Mouse (Mus musculus) megakaryocyte, embryonic 14.5 days (primary cell): ENCODE measurements around the gene Ikzf4. TPM values are rescaled to one million over a fixed set of nuclear protein-coding genes. Genes with fewer than 3 reads are reported as not detected.
A peak's percentile ranks its signal among the peaks of the same experiment; 100 is the strongest.
"Not testable (repeated sequence)": the region's sequence is repeated elsewhere in the genome, so short reads cannot be mapped to it uniquely, and the experiment has no call there.

ENCODE experiments used
- H3K27me3 ChIP-seq: replicated peaks from 2 replicates; pipeline ENCODE3; 2012; ENCODE audit warnings: inconsistent platforms
- H3K36me3 ChIP-seq: replicated peaks from 2 replicates; pipeline ENCODE3; 2012; ENCODE audit warnings: low read length, inconsistent platforms, mixed read lengths
- H3K4me1 ChIP-seq: 2 replicates; pipeline ENCODE4 v1.6.1; 2012; ENCODE audit warnings: inconsistent platforms
- H3K4me3 ChIP-seq: replicated peaks from 2 replicates; pipeline ENCODE3; 2012; ENCODE audit warnings: moderate library complexity, mild to moderate bottlenecking, inconsistent platforms
- H3K9me3 ChIP-seq: 2 replicates; pipeline ENCODE4 v1.6.1; 2012; ENCODE audit warnings: inconsistent platforms
- FLI1 ChIP-seq: IDR thresholded peaks from 2 replicates; pipeline ENCODE4 v1.6.1; 2012; ENCODE audit warnings: low read length, inconsistent platforms, mixed read lengths
- GATA1 ChIP-seq: IDR thresholded peaks from 3 replicates; pipeline ENCODE4 v1.6.1; 2012; ENCODE audit warnings: mixed read lengths, low read length, inconsistent platforms, borderline replicate concordance
- polyA plus RNA-seq: library from polyadenylated mRNA; stranded (reverse); fragments of >175 nt; gene quantifications from 2 replicates; pipeline ENCODE4 v1.2.3, GENCODE M21; 2012; ENCODE audit warnings: low replicate concordance; ENCODE audit not compliant: insufficient read depth

Ikzf4 gene
- polyA plus RNA-seq, 1 experiment = 0.37 TPM

DNA sequence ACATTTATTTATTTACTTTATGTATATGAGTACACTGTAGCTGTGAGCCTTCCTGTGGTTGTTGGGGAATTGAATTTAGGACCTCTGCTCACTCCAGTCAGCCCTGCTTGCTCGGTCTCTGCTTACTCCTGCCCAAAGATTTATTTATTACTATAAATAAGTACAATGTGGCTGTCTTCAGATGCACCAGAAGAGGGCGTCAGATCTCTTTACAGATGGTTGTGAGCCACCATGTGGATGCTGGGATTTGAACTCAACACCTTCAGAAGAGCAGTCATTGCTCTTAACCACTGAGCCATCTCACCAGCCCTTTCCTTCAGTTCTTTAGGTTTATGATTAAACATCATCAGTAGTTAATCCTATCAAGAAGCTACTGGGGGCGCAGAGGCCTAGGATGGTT, 30.9 kb downstream of the Ikzf4 start:
- H3K36me3 ChIP-seq = no peaks in the 10 kb centered on the region
- H3K9me3 ChIP-seq = no peaks in the 10 kb centered on the region
- TF ChIP-seq GATA1 (no peak), FLI1 (no peak)
- H3K4me1 ChIP-seq = peaks cover 38% of the 10 kb centered on the region
- no peak overlapping the region for H3K4me3 ChIP-seq
- H3K27me3 ChIP-seq = peaks cover 2% of the 10 kb centered on the region

DNA sequence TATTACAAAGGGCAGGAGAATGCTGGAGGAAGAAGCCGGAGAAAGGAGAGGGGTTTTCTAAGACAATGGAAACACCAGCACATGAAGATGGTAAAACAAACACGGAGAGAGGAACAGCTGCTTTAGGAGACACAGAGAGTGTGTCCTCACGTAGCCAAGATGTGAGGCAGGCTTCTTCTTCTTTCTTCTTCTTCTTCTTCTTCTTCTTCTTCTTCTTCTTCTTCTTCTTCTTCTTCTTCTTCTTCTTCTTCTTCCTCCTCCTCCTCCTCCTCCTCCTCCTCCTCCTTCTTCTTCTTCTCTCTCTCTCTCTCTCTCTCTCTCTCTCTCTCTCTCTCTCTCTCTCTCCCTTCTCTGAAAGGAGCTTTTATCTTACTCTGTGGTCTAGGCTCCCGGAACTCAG, 32.0 kb downstream of the Ikzf4 start:
- H3K36me3 ChIP-seq, H3K27me3 ChIP-seq, H3K9me3 ChIP-seq, H3K4me3 ChIP-seq: not testable (repeated sequence)
- H3K4me1 ChIP-seq = peaks cover 34% of the 10 kb centered on the region

DNA sequence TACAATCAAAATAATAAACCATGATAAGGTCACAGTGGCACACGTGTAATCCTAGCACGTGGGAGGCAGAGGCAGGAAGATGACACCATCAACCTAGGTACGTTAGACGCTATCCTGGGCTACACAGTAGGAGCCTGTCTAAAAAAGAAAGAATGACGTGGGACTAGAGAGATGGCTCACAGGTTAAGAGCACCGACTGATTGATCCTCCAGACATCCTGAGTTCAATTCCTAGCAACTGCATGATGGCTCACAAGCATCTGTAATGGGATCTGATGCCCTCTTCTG, 32.7 kb downstream of the Ikzf4 start:
- H3K4me1 ChIP-seq = peaks cover 34% of the 10 kb centered on the region
- H3K4me3 ChIP-seq = peak overlapping the region; percentile 78
- TF ChIP-seq FLI1 = no peak
- no peak for TF ChIP-seq GATA1
- peaks cover 2% of the 10 kb centered on the region for H3K27me3 ChIP-seq
- H3K9me3 ChIP-seq = no peaks in the 10 kb centered on the region
- no peaks in the 10 kb centered on the region for H3K36me3 ChIP-seq

DNA sequence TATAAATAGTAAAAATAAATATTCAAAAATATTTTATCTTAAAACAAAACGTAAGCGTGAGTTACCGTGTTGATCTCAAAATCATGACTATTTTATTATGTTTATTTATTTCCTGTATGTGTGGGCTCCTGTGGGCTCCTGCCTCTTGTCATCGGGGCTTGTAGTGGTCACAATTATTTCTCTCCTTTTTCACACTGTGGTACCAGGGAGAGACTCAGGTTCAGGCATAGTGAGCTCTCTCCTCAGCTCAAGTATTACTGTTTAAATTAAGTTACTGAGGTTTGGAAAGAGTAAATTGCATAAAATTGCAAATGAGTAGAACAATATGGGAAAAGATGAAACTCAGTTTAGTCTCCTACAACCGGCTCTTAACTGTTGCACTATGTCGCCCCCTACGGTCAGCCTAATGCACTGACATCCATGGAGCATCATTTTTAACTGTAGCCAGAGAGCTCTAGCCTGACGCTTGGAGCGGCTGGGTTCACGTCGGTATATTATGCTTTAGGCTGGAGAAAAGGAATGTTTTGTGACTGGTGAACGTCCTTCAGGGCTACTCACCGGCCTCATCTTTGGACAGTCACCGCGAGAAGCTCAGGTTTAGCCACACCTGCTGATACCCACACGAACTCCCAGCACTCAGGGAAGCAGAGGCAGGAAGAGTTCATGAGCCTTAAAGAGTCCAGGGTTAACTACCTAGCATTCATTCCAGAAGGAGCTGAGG, 33.2 kb downstream of the Ikzf4 start:
- no peak for TF ChIP-seq FLI1
- TF ChIP-seq GATA1 = no peak
- peak overlapping the region; percentile 78 for H3K4me3 ChIP-seq
- peaks cover 2% of the 10 kb centered on the region for H3K27me3 ChIP-seq
- no peaks in the 10 kb centered on the region for H3K9me3 ChIP-seq
- no peaks in the 10 kb centered on the region for H3K36me3 ChIP-seq
- H3K4me1 ChIP-seq = peaks cover 34% of the 10 kb centered on the region

DNA sequence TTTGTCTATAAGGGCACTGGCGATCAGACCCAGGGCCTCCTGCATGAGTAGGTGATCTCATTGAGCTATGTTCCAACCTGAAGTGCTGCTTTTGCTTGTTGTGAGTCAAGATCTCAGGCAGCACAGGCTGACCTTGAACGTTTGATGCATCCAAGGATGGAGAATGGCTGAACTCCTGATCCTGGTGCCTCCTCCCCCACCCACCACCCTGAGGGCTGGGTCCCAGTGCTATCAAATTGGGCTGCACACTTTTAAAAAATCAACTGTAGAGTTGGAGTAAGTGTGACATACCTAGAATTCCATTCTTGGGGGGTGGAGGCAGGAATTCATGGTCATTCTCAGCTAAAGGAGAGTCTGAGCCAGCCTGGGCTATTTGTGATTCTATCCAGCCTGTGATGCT, 39.3 kb downstream of the Ikzf4 start:
- H3K9me3 ChIP-seq = no peaks in the 10 kb centered on the region
- no peaks in the 10 kb centered on the region for H3K36me3 ChIP-seq
- H3K27me3 ChIP-seq = no peaks in the 10 kb centered on the region
- TF ChIP-seq GATA1 (no peak), FLI1 (no peak)
- no peak overlapping the region for H3K4me3 ChIP-seq
- peaks cover 19% of the 10 kb centered on the region for H3K4me1 ChIP-seq

DNA sequence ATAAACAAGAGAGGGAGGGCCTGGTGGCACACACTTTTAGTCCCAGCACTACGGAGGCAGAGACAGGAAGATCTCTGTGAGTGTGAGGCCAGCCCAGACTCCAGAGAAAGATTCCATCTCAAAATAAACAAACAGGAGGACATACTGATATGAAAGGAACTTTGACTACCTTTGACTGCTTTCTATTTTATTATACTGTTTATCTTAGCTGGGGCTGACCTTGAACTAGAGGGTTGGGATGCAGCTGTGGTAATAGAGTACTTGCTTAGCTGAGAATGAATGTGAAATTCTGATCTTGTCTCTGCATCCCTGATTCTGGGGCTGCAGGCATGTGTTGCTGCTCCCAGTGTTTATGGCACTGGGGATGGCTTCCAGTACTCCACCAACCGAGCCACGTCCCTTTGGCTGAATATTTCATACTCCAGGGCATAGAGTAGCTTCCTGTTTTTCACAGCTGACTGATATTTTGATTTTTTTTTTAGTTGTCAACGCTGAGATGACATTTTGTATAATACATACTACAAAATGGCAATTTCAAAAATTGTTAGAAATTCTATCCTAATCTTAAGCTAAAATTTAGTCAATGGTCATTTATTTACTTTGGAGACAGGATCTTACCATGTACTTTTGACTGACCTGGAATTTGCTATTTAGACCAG, 43.2 kb downstream of the Ikzf4 start:
- Histone ChIP-seq H3K27me3 (peaks cover 8% of the 10 kb centered on the region), H3K9me3 (no peaks in the 10 kb centered on the region), H3K36me3 (no peaks in the 10 kb centered on the region), H3K4me3 (no peak overlapping the region), H3K4me1 (peaks cover 19% of the 10 kb centered on the region)
- no peak for TF ChIP-seq GATA1

DNA sequence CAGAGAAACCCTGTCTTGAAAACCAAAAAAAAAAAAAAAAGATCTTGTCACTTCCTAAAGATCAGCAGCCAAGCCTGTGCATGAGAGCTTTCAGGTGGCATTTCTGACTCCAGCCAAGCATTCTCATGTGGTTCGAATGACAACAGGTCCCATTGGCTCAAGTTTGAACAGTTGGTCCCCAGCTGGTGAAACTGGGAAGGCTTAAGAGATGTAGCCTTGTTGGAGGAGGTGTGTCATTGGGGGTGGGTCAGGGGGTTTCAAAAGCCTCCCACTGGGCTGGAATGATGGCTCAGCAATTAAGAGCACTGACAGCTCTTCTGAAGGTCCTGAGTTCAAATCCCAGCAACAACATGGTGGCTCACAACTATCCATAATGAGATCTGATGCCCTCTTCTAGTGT, 44.3 kb downstream of the Ikzf4 start:
- H3K4me3 ChIP-seq = no peak overlapping the region
- H3K27me3 ChIP-seq = peaks cover 11% of the 10 kb centered on the region
- H3K4me1 ChIP-seq = peaks cover 19% of the 10 kb centered on the region
- no peaks in the 10 kb centered on the region for H3K9me3 ChIP-seq
- H3K36me3 ChIP-seq = no peaks in the 10 kb centered on the region
- TF ChIP-seq GATA1 = no peak
- no peak for TF ChIP-seq FLI1

DNA sequence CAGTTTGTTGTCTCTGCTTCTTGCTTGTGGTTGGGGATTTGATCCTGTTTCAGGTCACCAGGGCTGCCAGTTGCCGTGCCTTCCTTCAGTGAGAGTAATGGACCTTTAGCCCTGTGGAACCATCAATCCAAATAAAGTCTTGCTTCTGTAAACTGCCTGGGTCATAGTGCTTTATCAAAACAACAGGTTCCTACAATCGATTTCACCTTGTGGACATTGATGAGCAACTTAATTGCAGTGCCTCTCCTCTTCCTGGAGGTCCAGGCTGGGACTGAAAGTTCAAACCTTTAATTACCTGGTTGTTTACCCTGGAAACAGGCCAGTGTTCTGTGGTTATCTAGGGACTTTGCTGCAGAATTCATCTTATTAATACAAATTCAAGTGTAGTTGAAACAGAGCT, 47.3 kb downstream of the Ikzf4 start:
- Histone ChIP-seq H3K27me3 (peaks cover 26% of the 10 kb centered on the region), H3K36me3 (no peaks in the 10 kb centered on the region), H3K4me3 (no peak overlapping the region), H3K4me1 (peaks cover under 1% of the 10 kb centered on the region), H3K9me3 (no peaks in the 10 kb centered on the region)
- TF ChIP-seq GATA1 (no peak), FLI1 (no peak)

DNA sequence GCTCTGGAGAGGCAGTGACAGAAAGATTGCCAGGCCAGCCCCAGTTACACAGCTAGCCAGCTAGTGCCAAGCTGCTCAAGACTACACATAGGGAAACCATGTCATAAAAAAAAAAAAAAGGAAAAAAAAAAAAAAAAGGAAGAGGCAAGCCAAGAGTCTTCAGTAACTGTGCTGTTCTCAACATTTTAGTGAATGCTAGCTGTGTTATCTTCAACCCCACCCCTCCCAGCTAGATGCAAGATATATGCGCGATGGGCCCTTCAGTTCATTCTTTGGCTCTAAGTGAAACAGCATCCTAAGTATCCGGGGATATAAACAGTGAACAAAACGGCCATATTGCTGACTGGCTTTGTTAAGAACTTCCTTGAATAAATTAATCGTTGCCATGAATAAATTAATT, 53.0 kb downstream of the Ikzf4 start:
- Histone ChIP-seq H3K4me3 (no peak overlapping the region), H3K9me3 (no peaks in the 10 kb centered on the region), H3K4me1 (peaks cover 30% of the 10 kb centered on the region), H3K27me3 (peaks cover 61% of the 10 kb centered on the region), H3K36me3 (no peaks in the 10 kb centered on the region)
- TF ChIP-seq FLI1 (no peak), GATA1 (no peak)

DNA sequence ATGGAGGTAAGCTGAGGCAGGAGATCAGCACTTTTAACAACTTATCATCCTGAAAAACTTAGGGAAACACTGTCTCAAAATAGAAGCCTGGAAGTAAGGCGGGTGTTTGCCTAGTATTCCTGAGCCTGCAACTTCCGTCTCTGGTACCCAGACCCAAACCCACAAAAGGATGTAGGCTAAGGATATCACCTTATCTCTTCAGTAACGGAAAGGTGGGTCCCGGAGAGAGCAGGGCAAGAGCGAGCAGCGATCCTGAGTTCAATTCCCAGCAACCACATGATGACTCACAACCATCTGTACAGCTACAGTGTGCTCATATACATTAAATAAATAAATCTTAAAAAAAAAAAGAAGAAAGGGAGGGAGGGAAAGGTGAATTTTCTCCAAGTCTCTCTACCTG, 54.4 kb downstream of the Ikzf4 start:
- H3K4me3 ChIP-seq = no peak overlapping the region
- H3K4me1 ChIP-seq = peaks cover 37% of the 10 kb centered on the region
- TF ChIP-seq FLI1 (no peak), GATA1 (no peak)
- no peaks in the 10 kb centered on the region for H3K36me3 ChIP-seq
- peaks cover 72% of the 10 kb centered on the region for H3K27me3 ChIP-seq
- H3K9me3 ChIP-seq = no peaks in the 10 kb centered on the region
